Mouse (Mus musculus) CD4-positive naive resting alpha-beta T cell, adult 57 days (primary cell): ENCODE measurements around the gene Zc3h7b. TPM values are rescaled to one million over a fixed set of nuclear protein-coding genes. Genes with fewer than 3 reads are reported as not detected.

Experiments used
- total RNA-seq: library from RNA; stranded (reverse); gene quantifications from one replicate; pipeline ENCODE4 v1.2.4, GENCODE M21; 2023

Zc3h7b gene
- total RNA-seq, result 18.7 TPM

DNA sequence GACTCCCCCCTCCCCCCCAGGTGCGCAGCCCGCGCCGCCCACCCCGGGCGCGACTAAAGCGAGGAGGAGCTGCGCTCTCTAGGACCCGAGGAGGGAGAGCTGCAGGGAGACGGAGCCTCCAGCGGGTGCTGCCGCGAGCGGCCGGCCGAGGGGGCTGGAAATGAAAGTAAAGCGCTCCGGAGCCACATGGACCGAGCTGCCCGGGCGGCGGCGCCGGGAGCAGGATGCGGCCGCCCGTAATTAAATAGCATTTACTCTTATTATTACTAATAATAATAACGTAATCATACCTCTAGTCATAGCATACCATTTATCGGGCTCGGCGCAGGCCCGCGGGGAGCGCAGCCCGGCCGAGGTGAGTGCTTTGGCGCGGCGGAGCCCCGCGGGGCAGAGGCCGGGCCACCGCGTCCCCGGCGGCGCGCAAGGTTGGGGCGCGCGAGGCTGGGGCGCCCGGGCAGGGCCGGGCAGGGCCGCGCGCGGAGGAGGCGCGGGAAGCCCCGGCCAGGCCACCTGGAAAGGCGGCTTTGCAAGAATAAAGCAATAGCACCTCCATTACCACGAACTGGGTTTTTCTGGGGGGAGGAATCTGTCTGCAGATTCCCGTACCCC, at the start of gene Zc3h7b, which contains the start of gene Rangap1:
Gene Zc3h7b, plus strand, starts transcription at position 66 of the 609 bp plus-strand sequence.
Gene Rangap1, minus strand, starts transcription at position 539 of the 609 bp plus-strand sequence.

DNA sequence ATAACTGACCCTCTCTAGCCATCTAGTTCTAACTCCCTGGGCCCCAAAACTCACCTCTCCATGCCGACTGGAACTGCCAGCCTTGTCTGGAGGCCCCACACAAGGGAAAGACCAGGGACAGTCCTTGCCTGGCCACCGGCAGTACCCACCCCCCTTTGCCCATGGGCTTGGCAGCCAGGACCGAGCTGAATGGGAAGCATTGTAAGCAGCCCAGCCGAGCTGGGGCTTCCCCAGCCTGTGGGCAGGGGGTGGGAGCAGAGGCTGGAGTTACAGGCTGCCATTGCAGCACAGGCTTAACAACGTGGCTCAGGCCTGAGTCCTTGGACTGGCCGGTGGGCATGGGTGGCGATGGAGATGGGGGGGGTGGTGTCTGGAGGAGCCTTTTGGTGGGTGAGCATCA, 47.7 kb upstream of the Zc3h7b start, which contains the start of gene Chadl:
Gene Chadl, minus strand, starts transcription at position 113 of the 400 bp plus-strand sequence.

DNA sequence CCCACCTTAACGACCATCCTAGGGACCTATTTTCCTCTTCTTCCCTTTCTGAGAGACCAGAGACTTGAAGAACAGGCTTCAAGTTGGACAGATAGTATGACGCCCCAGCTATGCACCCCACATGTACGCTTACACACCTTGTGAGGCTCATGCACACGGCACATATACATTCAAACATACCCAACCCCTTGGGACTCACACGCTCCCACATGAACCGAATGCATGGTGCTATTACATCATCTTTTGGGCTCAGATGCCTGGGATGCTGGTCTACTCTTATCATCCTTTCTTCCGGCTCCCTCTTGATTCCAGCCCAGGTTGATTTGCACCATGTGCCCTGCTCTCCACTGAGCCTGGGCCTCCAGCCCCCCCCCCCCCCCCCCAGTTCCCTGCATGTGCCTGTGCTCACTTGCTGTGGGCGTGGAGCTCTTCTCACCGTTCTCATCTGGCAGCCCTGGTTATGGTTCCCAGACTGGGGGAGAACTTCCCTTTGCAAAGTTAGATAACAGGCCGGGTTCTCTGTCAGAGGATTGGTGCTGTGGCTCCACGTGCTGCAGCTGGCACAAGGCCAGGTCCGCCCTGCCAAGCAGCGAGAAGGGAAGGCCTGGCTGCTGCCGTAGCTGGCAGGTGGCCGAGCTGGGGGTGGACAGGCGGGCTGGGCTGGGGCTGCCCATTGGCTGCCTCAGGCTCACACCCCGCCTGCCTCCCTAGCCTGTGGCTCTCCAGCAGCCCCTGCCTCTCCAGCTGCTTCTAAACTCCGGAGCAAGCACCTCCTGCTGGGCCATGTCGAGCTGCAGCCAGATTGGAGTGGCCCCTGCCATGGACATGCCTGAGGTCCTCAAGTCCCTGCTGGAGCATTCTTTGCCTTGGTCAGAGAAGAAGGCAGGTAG, 57.4 kb downstream of the Zc3h7b start, which contains the start of gene Tef:
Gene Tef, plus strand, starts transcription at position 421 of the 890 bp plus-strand sequence.

Other genes with a start within 250 kb of the Zc3h7b start
- gene Ep300, start 159.7 kb upstream of the Zc3h7b start, total RNA-seq, result 129 TPM
- 45.8 TPM for gene L3mbtl2, start 81.2 kb upstream of the Zc3h7b start, total RNA-seq
- not detected for gene Chadl, start 47.8 kb upstream of the Zc3h7b start, total RNA-seq
- gene Rangap1, start 473 bp downstream of the Zc3h7b start, total RNA-seq, result 74.5 TPM
- gene Tef, start 57.4 kb downstream of the Zc3h7b start, total RNA-seq, result 22.0 TPM
- 97.9 TPM for gene Tob2, start 113.7 kb downstream of the Zc3h7b start, total RNA-seq
- gene Phf5a, start 126.9 kb downstream of the Zc3h7b start, total RNA-seq, result 69.0 TPM
- 134 TPM for gene Aco2, start 127.3 kb downstream of the Zc3h7b start, total RNA-seq
- gene Polr3h, start 181.2 kb downstream of the Zc3h7b start, total RNA-seq, result 12.4 TPM
- gene Csdc2, start 191.7 kb downstream of the Zc3h7b start, total RNA-seq, result not detected
- 19.6 TPM for gene Pmm1, start 215.9 kb downstream of the Zc3h7b start, total RNA-seq
- gene 1700029P11Rik, start 235.5 kb downstream of the Zc3h7b start, total RNA-seq, result not detected
- gene Xrcc6, start 242.8 kb downstream of the Zc3h7b start, total RNA-seq, result 35.7 TPM